Mouse (Mus musculus): ENCODE results near the gene Pigs. TPM values are rescaled to one million over a fixed set of nuclear protein-coding genes. Genes with fewer than 3 reads are reported as not detected.

Gene Pigs
- polyA plus RNA-seq, 1 experiment = 69.1 TPM

- Histone ChIP-seq H3K27me3 (replicated peaks; ENCODE audit: control insufficient read depth, insufficient read depth, low read length) (no peaks in the 10 kb centered on the region), H3K4me3 (ENCODE audit: insufficient read depth, low read depth, low read length) (no peak overlapping the region), H3K27ac (ENCODE audit: insufficient read depth, low read depth, low read length) (no peak overlapping the region), H3K36me3 (ENCODE audit: control insufficient read depth, insufficient read depth, low read length) (no peaks in the 10 kb centered on the region), H3K4me1 (ENCODE audit: control insufficient read depth, insufficient read depth, low read length) (no peaks in the 10 kb centered on the region)
- DNase-seq = no peak
- 97% methylated on average over 8 of the region's 8 CpGs for WGBS
- TF ChIP-seq POLR2A (IDR thresholded peaks at IDR 0.05; ENCODE audit: low read depth, low read length) (no peak), CTCF (conservative IDR thresholded peaks at IDR 0.05; ENCODE audit: insufficient read depth, insufficient read length, low read depth, low read length) (no peak)
These were observed 8.8 kb downstream of the Pigs start for GRCm38 (mm10) chr11:78337040-78337439.

GRCm38 (mm10) chr11:78341702-78342101 lies 13.5 kb downstream of the Pigs start:
- Histone ChIP-seq H3K27ac (ENCODE audit: insufficient read depth, low read depth, low read length) (no peak overlapping the region), H3K36me3 (ENCODE audit: control insufficient read depth, insufficient read depth, low read length) (no peaks in the 10 kb centered on the region), H3K4me3 (ENCODE audit: insufficient read depth, low read depth, low read length) (no peak overlapping the region), H3K4me1 (ENCODE audit: control insufficient read depth, insufficient read depth, low read length) (no peaks in the 10 kb centered on the region; the same call in 1 of the 2 replicates), H3K27me3 (replicated peaks; ENCODE audit: control insufficient read depth, insufficient read depth, low read length) (no peaks in the 10 kb centered on the region)
- no peak for DNase-seq
- 73% methylated on average over 12 of the region's 12 CpGs for WGBS
- TF ChIP-seq POLR2A (IDR thresholded peaks at IDR 0.05; ENCODE audit: low read depth, low read length) (no peak), CTCF (conservative IDR thresholded peaks at IDR 0.05; ENCODE audit: insufficient read depth, insufficient read length, low read depth, low read length) (no peak)

- peak; percentile 78 for DNase-seq
- 3% methylated on average over 62 of the region's 66 CpGs for WGBS
- Histone ChIP-seq H3K36me3 (ENCODE audit: control insufficient read depth, insufficient read depth, low read length) (no peaks in the 10 kb centered on the region), H3K4me3 (ENCODE audit: insufficient read depth, low read depth, low read length) (peak within 1 kb of the TSS; percentile 55), H3K27ac (ENCODE audit: insufficient read depth, low read depth, low read length) (no peak within 1 kb of the TSS), H3K27me3 (replicated peaks; ENCODE audit: control insufficient read depth, insufficient read depth, low read length) (no peaks in the 10 kb centered on the region), H3K4me1 (ENCODE audit: control insufficient read depth, insufficient read depth, low read length) (no peaks in the 10 kb centered on the region; the same call in 1 of the 2 replicates)
- TF ChIP-seq CTCF (conservative IDR thresholded peaks at IDR 0.05; ENCODE audit: insufficient read depth, insufficient read length, low read depth, low read length) (no peak), POLR2A (IDR thresholded peaks at IDR 0.05; ENCODE audit: low read depth, low read length) (no peak)
These were observed 15.4 kb downstream of the Pigs start, which contains the start of gene Unc119 for GRCm38 (mm10) chr11:78343381-78344327. Unc119 (plus strand) TSS chr11:78343482.

- H3K4me1 ChIP-seq (ENCODE audit: control insufficient read depth, insufficient read depth, low read length) = no peaks in the 10 kb centered on the region; the same call in 1 of the 2 replicates
- H3K36me3 ChIP-seq (ENCODE audit: control insufficient read depth, insufficient read depth, low read length) = no peaks in the 10 kb centered on the region
- WGBS = 71% methylated on average over 6 of the region's 6 CpGs
- TF ChIP-seq CTCF (conservative IDR thresholded peaks at IDR 0.05; ENCODE audit: insufficient read depth, insufficient read length, low read depth, low read length) (no peak), POLR2A (IDR thresholded peaks at IDR 0.05; ENCODE audit: low read depth, low read length) (no peak)
- H3K4me3 ChIP-seq (ENCODE audit: insufficient read depth, low read depth, low read length) = no peak overlapping the region
- no peak overlapping the region for H3K27ac ChIP-seq (ENCODE audit: insufficient read depth, low read depth, low read length)
- no peaks in the 10 kb centered on the region for H3K27me3 ChIP-seq (replicated peaks; ENCODE audit: control insufficient read depth, insufficient read depth, low read length)
- DNase-seq = no peak
These were observed 16.2 kb downstream of the Pigs start for GRCm38 (mm10) chr11:78344328-78344889.

- TF ChIP-seq CTCF (conservative IDR thresholded peaks at IDR 0.05; ENCODE audit: insufficient read depth, insufficient read length, low read depth, low read length) (no peak), POLR2A (IDR thresholded peaks at IDR 0.05; ENCODE audit: low read depth, low read length) (no peak)
- no peaks in the 10 kb centered on the region; the same call in 1 of the 2 replicates for H3K4me1 ChIP-seq (ENCODE audit: control insufficient read depth, insufficient read depth, low read length)
- H3K27ac ChIP-seq (ENCODE audit: insufficient read depth, low read depth, low read length) = no peak overlapping the region
- H3K4me3 ChIP-seq (ENCODE audit: insufficient read depth, low read depth, low read length) = no peak overlapping the region
- no peaks in the 10 kb centered on the region for H3K36me3 ChIP-seq (ENCODE audit: control insufficient read depth, insufficient read depth, low read length)
- 63% methylated on average over 8 of the region's 8 CpGs for WGBS
- no peaks in the 10 kb centered on the region for H3K27me3 ChIP-seq (replicated peaks; ENCODE audit: control insufficient read depth, insufficient read depth, low read length)
- peak; percentile 62 for DNase-seq
These were observed 16.9 kb downstream of the Pigs start for GRCm38 (mm10) chr11:78344890-78345715.

GRCm38 (mm10) chr11:78345801-78346200 lies 17.6 kb downstream of the Pigs start:
- Histone ChIP-seq H3K27ac (ENCODE audit: insufficient read depth, low read depth, low read length) (no peak overlapping the region), H3K4me1 (ENCODE audit: control insufficient read depth, insufficient read depth, low read length) (no peaks in the 10 kb centered on the region; the same call in 1 of the 2 replicates)
- WGBS = 71% methylated on average over 7 of the region's 7 CpGs

More at GRCm38 (mm10) chr11:78345801-78346200, 17.6 kb downstream of the Pigs start:
- no peak for DNase-seq
- no peaks in the 10 kb centered on the region for H3K27me3 ChIP-seq (replicated peaks; ENCODE audit: control insufficient read depth, insufficient read depth, low read length)
- H3K4me3 ChIP-seq (ENCODE audit: insufficient read depth, low read depth, low read length) = no peak overlapping the region
- H3K36me3 ChIP-seq (ENCODE audit: control insufficient read depth, insufficient read depth, low read length) = no peaks in the 10 kb centered on the region
- TF ChIP-seq POLR2A (IDR thresholded peaks at IDR 0.05; ENCODE audit: low read depth, low read length) = no peak
- TF ChIP-seq CTCF (conservative IDR thresholded peaks at IDR 0.05; ENCODE audit: insufficient read depth, insufficient read length, low read depth, low read length) = no peak
